Comparison of ENCODE assay signal across 14 mouse cellular contexts in genomic region chr3:134259300-134259699, GRCm38 (mm10). TPM values are rescaled to one million over a fixed set of nuclear protein-coding genes. Genes with fewer than 3 reads are reported as not detected.
DNase-seq lines count a peak whose midpoint lies in the region; ATAC-seq lines count a peak whose summit lies in the region.
"Had no signal": no experiment of that assay in that cellular context is flagged by ENCODE, and none has a peak within 500 bp of the region (broad histone marks: within the 10 kb centered on the region; RNA-seq: fewer than 3 reads in every experiment).

No protein-coding gene starts in this region.

- no peak overlapping the region for H3K27ac ChIP-seq in hindbrain, embryonic 11.5 days (ENCODE audit: low read depth, low read length)
- no peak overlapping the region for H3K27ac ChIP-seq in hindbrain, embryonic 13.5 days
- H3K27ac ChIP-seq in forebrain, embryonic 14.5 days (ENCODE audit: low read depth, low read length) = no peak overlapping the region
- no peak overlapping the region for H3K27ac ChIP-seq in midbrain, embryonic 16.5 days (ENCODE audit: low read length)
- H3K27ac ChIP-seq: heart, embryonic 15.5 days; liver, embryonic 14.5 days; neural tube, embryonic 12.5 days had no signal

- H3K9me3 ChIP-seq in hindbrain, embryonic 11.5 days (ENCODE audit: control insufficient read depth, low read length) = no peaks in the 10 kb centered on the region
- no peaks in the 10 kb centered on the region for H3K9me3 ChIP-seq in hindbrain, embryonic 13.5 days
- H3K9me3 ChIP-seq in forebrain, embryonic 14.5 days (replicated peaks; ENCODE audit: control insufficient read depth, low read length) = no peaks in the 10 kb centered on the region
- H3K9me3 ChIP-seq in midbrain, embryonic 16.5 days (replicated peaks; ENCODE audit: control insufficient read depth, low read length, poor library complexity, severe bottlenecking) = no peaks in the 10 kb centered on the region
- H3K9me3 ChIP-seq: heart, embryonic 15.5 days; megakaryocyte, embryonic 14.5 days; neural tube, embryonic 12.5 days had no signal

- no peak overlapping the region for H3K4me2 ChIP-seq in hindbrain, embryonic 11.5 days (replicated peaks; ENCODE audit: low read depth, low read length)
- no peak overlapping the region for H3K4me2 ChIP-seq in hindbrain, embryonic 13.5 days
- 0 out of 2 replicates have a peak overlapping the region, but pooled peaks have one; percentile 0 for H3K4me2 ChIP-seq in forebrain, embryonic 14.5 days (ENCODE audit: low read length)
- H3K4me2 ChIP-seq in midbrain, embryonic 16.5 days (ENCODE audit: low read length) = no peak overlapping the region
- H3K4me2 ChIP-seq: heart, embryonic 15.5 days; neural tube, embryonic 12.5 days had no signal

- no peaks in the 10 kb centered on the region for H3K36me3 ChIP-seq in hindbrain, embryonic 11.5 days (ENCODE audit: control insufficient read depth, insufficient read depth, low read length)
- H3K36me3 ChIP-seq in hindbrain, embryonic 13.5 days = no peaks in the 10 kb centered on the region
- H3K36me3 ChIP-seq in forebrain, embryonic 14.5 days (ENCODE audit: control insufficient read depth, insufficient read depth, low read length) = no peaks in the 10 kb centered on the region
- H3K36me3 ChIP-seq in midbrain, embryonic 16.5 days (ENCODE audit: control insufficient read depth, insufficient read depth, low read length) = no peaks in the 10 kb centered on the region; the same call in 1 of the 2 replicates
- H3K36me3 ChIP-seq: heart, embryonic 15.5 days had no signal

- H3K4me3 ChIP-seq in hindbrain, embryonic 11.5 days (ENCODE audit: low read depth, low read length) = no peak overlapping the region
- no peak overlapping the region for H3K4me3 ChIP-seq in hindbrain, embryonic 13.5 days
- H3K4me3 ChIP-seq in forebrain, embryonic 14.5 days (ENCODE audit: low read depth, low read length) = no peak overlapping the region
- H3K4me3 ChIP-seq in midbrain, embryonic 16.5 days (ENCODE audit: low read depth, low read length) = no peak overlapping the region
- H3K4me3 ChIP-seq: heart, embryonic 15.5 days; megakaryocyte, embryonic 14.5 days; neural tube, embryonic 12.5 days had no signal

- DNase-seq in hindbrain, embryonic 11.5 days (ENCODE audit: low spot score) = peak; percentile 45
- DNase-seq in embryo, embryonic 10 days (ENCODE audit: low spot score) = peak; percentile 47
- peak; percentile 48 for DNase-seq in forebrain, embryonic 14.5 days (ENCODE audit: low spot score)
- no peak for DNase-seq in spleen, postnatal 4 days (ENCODE audit: low spot score in 2 of 2)
- DNase-seq in cerebellum, postnatal 4 days (ENCODE audit: low spot score in 2 of 2) = no peak
- DNase-seq in thymus, postnatal 14 days = no peak

- no peak overlapping the region for H3K9ac ChIP-seq in hindbrain, embryonic 11.5 days (ENCODE audit: low read depth, low read length)
- no peak overlapping the region for H3K9ac ChIP-seq in hindbrain, embryonic 13.5 days
- no peak overlapping the region for H3K9ac ChIP-seq in forebrain, embryonic 14.5 days (ENCODE audit: low read length)
- H3K9ac ChIP-seq in midbrain, embryonic 16.5 days (ENCODE audit: low read depth, low read length) = no peak overlapping the region
- H3K9ac ChIP-seq: heart, embryonic 15.5 days; liver, embryonic 14.5 days; neural tube, embryonic 12.5 days had no signal

- ATAC-seq in hindbrain, embryonic 11.5 days (ENCODE audit: low FRiP score) = peak; percentile 78
- ATAC-seq in hindbrain, embryonic 13.5 days (ENCODE audit: low FRiP score) = no peak
- peak; percentile 68 for ATAC-seq in forebrain, embryonic 14.5 days
- peak; percentile 47; the same call in 1 of the 2 replicates for ATAC-seq in midbrain, embryonic 16.5 days
- ATAC-seq: lung, postnatal 0 days; Patski had no signal

- H3K4me1 ChIP-seq in hindbrain, embryonic 11.5 days (replicated peaks; ENCODE audit: control insufficient read depth, insufficient read depth, low read length) = no peaks in the 10 kb centered on the region
- peaks cover 10% of the 10 kb centered on the region for H3K4me1 ChIP-seq in hindbrain, embryonic 13.5 days (replicated peaks)
- H3K4me1 ChIP-seq in forebrain, embryonic 14.5 days (ENCODE audit: control insufficient read depth, insufficient read depth, low read length) = no peaks in the 10 kb centered on the region; the same call in 1 of the 2 replicates
- peaks cover 10% of the 10 kb centered on the region for H3K4me1 ChIP-seq in midbrain, embryonic 16.5 days (ENCODE audit: control insufficient read depth, insufficient read depth, low read length)
- H3K4me1 ChIP-seq: heart, embryonic 15.5 days; megakaryocyte, embryonic 14.5 days; neural tube, embryonic 12.5 days had no signal

- no peaks in the 10 kb centered on the region for H3K27me3 ChIP-seq in hindbrain, embryonic 11.5 days (ENCODE audit: control insufficient read depth, insufficient read depth, low read length)
- H3K27me3 ChIP-seq in hindbrain, embryonic 13.5 days = no peaks in the 10 kb centered on the region
- no peaks in the 10 kb centered on the region for H3K27me3 ChIP-seq in forebrain, embryonic 14.5 days (replicated peaks; ENCODE audit: control insufficient read depth, insufficient read depth, low read length)
- no peaks in the 10 kb centered on the region for H3K27me3 ChIP-seq in midbrain, embryonic 16.5 days (ENCODE audit: control insufficient read depth, insufficient read depth, low read depth, low read length)
- H3K27me3 ChIP-seq: heart, embryonic 15.5 days; megakaryocyte, embryonic 14.5 days; neural tube, embryonic 12.5 days; Patski had no signal

- 31% methylated on average over 3 of the region's 3 CpGs for WGBS in hindbrain, embryonic 11.5 days
- WGBS in hindbrain, embryonic 13.5 days = 24% methylated on average over 3 of the region's 3 CpGs
- WGBS in forebrain, embryonic 14.5 days = 24% methylated on average over 3 of the region's 3 CpGs
- 21% methylated on average over 3 of the region's 3 CpGs for WGBS in midbrain, embryonic 16.5 days

RNA-seq across cellular contexts. Expression of gene Cxxc4, which starts 23.0 kb away (rescaled TPM):
- 26.5 and 32.7 TPM in 2 replicates for polyA plus RNA-seq in hindbrain, embryonic 11.5 days (2014; fragmentation: Nextera tagmentation; extraction: Ambion mirVana)
- 28.7 and 28.8 TPM in 2 replicates for polyA plus RNA-seq in hindbrain, embryonic 13.5 days (2015; fragmentation: Nextera tagmentation; extraction: Ambion mirVana)
- 18.2 and 20.5 TPM in 2 replicates for polyA plus RNA-seq in forebrain, embryonic 14.5 days (2014; fragmentation: Nextera tagmentation; extraction: Ambion mirVana)
- polyA plus RNA-seq in midbrain, embryonic 16.5 days (2015; fragmentation: Nextera tagmentation; extraction: Ambion mirVana) = 43.6 and 45.6 TPM in 2 replicates

Comparison
In these comparisons a context has a peak if more than half of its experiments do, and no peak if none do; other contexts are left out.
1. DNase-seq: peak in hindbrain, embryonic 11.5 days (single experiment), embryo, embryonic 10 days (single experiment) and forebrain, embryonic 14.5 days (single experiment); none in spleen, postnatal 4 days (0 of 2), cerebellum, postnatal 4 days (0 of 2) and thymus, postnatal 14 days (single experiment).